Mouse (Mus musculus): ENCODE data around the gene Mindy4.

DNA sequence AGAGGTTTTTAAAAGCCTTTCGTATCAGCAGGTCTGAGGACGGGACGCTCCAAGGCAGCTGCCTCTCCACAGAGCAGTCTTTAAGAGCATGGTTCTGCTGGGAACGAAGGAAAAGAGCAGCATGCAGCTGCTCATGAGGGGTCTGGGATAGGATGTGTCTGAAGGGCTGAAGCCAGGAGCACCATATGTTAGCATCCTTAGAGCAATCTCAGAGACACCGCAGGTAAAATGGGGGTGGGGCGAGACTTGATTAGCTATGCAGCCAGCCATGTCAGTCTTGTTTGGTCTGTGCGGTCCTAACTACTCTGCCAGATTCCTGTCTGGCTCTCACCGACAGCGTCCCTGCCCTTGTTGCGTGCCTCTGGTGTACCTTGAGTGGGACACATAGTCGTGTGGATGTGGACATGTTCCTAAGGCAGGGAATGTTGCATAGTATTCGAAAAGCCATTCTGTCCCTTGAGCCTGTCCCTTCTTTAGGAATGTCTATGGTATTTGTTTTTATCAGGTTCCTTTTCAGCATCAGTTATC, 43.8 kb downstream of the Mindy4 start:
- no peak for TF ChIP-seq CTCF (conservative IDR thresholded peaks at IDR 0.05 in 1 of 2, IDR thresholded peaks at IDR 0.05 in 1 of 2; ENCODE audit: low read depth in 2 of 2, low read length in 2 of 2)
- TF ChIP-seq RCOR1 (conservative IDR thresholded peaks at IDR 0.05; ENCODE audit: low read depth, low read length) = no peak
- no peak for TF ChIP-seq POLR2A (IDR thresholded peaks at IDR 0.05; ENCODE audit: low read depth, low read length)
- no peak for TF ChIP-seq GABPA (IDR thresholded peaks at IDR 0.05; ENCODE audit: insufficient replicate concordance, low read depth, low read length)
- no peak for TF ChIP-seq USF2 (conservative IDR thresholded peaks at IDR 0.05; ENCODE audit: low read depth, low read length)
- no peak for TF ChIP-seq E2F4 (IDR thresholded peaks at IDR 0.05; ENCODE audit: insufficient replicate concordance, low read depth, low read length)
- TF ChIP-seq CHD2 (IDR thresholded peaks at IDR 0.05; ENCODE audit: low read length) = no peak
- no peak for TF ChIP-seq ZKSCAN1 (IDR thresholded peaks at IDR 0.05; ENCODE audit: borderline replicate concordance, low read depth, low read length)
- TF ChIP-seq USF1 (IDR thresholded peaks at IDR 0.05; ENCODE audit: low read depth, low read length) = no peak
- TF ChIP-seq ETS1 (conservative IDR thresholded peaks at IDR 0.05; ENCODE audit: low read depth, low read length) = no peak
- TF ChIP-seq TCF12 (IDR thresholded peaks at IDR 0.05; ENCODE audit: low read depth, low read length) = no peak
- TF ChIP-seq ZC3H11A (IDR thresholded peaks at IDR 0.05; ENCODE audit: low read depth, low read length) = no peak
